Mouse (Mus musculus): ENCODE measurements around the gene Tmem270. TPM values are rescaled to one million over a fixed set of nuclear protein-coding genes. Genes with fewer than 3 reads are reported as not detected.

Tmem270 gene
- polyA plus RNA-seq, 1 experiment, result not detected

- no peaks in the 10 kb centered on the region for H3K4me1 ChIP-seq (ENCODE audit: control insufficient read depth, insufficient read depth, low read length)
- no peaks in the 10 kb centered on the region for H3K9me3 ChIP-seq (replicated peaks; ENCODE audit: control insufficient read depth, insufficient read depth, low read length, poor library complexity, severe bottlenecking)
- TF ChIP-seq CTCF (IDR thresholded peaks at IDR 0.05; ENCODE audit: low read depth, low read length), result no peak
- TF ChIP-seq POLR2A (IDR thresholded peaks at IDR 0.05; ENCODE audit: insufficient read depth, low read length), result no peak
- no peak for TF ChIP-seq EP300 (IDR thresholded peaks at IDR 0.05; ENCODE audit: insufficient read depth, low read depth, low read length)
- H3K9ac ChIP-seq (ENCODE audit: low read depth, poor library complexity, severe bottlenecking), result no peak overlapping the region
- no peaks in the 10 kb centered on the region for H3K36me3 ChIP-seq (ENCODE audit: control insufficient read depth, insufficient read depth, low read length, poor library complexity, severe bottlenecking)
- no peaks in the 10 kb centered on the region for H3K27me3 ChIP-seq (ENCODE audit: control insufficient read depth, insufficient read depth, low read length, poor library complexity, severe bottlenecking)
- no peak overlapping the region for H3K4me3 ChIP-seq (ENCODE audit: low read depth, low read length)
- H3K27ac ChIP-seq (ENCODE audit: insufficient read depth, low read length), result no peak overlapping the region
These were observed 33.5 kb downstream of the Tmem270 start for GRCm38 (mm10) chr5:134873034-134873433.

- no peak overlapping the region for H3K27ac ChIP-seq (ENCODE audit: insufficient read depth, low read length)
These were observed 33.9 kb downstream of the Tmem270 start for GRCm38 (mm10) chr5:134872597-134872996.

GRCm38 (mm10) chr5:134868506-134868905 is 38.0 kb downstream of the Tmem270 start:
- Histone ChIP-seq H3K27ac (ENCODE audit: insufficient read depth, low read length) (no peak overlapping the region), H3K9ac (ENCODE audit: low read depth, poor library complexity, severe bottlenecking) (no peak overlapping the region), H3K4me3 (ENCODE audit: low read depth, low read length) (no peak overlapping the region), H3K36me3 (ENCODE audit: control insufficient read depth, insufficient read depth, low read length, poor library complexity, severe bottlenecking) (no peaks in the 10 kb centered on the region), H3K27me3 (ENCODE audit: control insufficient read depth, insufficient read depth, low read length, poor library complexity, severe bottlenecking) (no peaks in the 10 kb centered on the region), H3K9me3 (replicated peaks; ENCODE audit: control insufficient read depth, insufficient read depth, low read length, poor library complexity, severe bottlenecking) (no peaks in the 10 kb centered on the region), H3K4me1 (ENCODE audit: control insufficient read depth, insufficient read depth, low read length) (no peaks in the 10 kb centered on the region)
- TF ChIP-seq POLR2A (IDR thresholded peaks at IDR 0.05; ENCODE audit: insufficient read depth, low read length), result no peak
- TF ChIP-seq EP300 (IDR thresholded peaks at IDR 0.05; ENCODE audit: insufficient read depth, low read depth, low read length), result no peak
- TF ChIP-seq CTCF (IDR thresholded peaks at IDR 0.05; ENCODE audit: low read depth, low read length), result no peak

More at GRCm38 (mm10) chr5:134872597-134872996, 33.9 kb downstream of the Tmem270 start:
- H3K4me3 ChIP-seq (ENCODE audit: low read depth, low read length), result no peak overlapping the region
- H3K9ac ChIP-seq (ENCODE audit: low read depth, poor library complexity, severe bottlenecking), result no peak overlapping the region
- no peaks in the 10 kb centered on the region for H3K4me1 ChIP-seq (ENCODE audit: control insufficient read depth, insufficient read depth, low read length)
- no peaks in the 10 kb centered on the region for H3K27me3 ChIP-seq (ENCODE audit: control insufficient read depth, insufficient read depth, low read length, poor library complexity, severe bottlenecking)
- no peaks in the 10 kb centered on the region for H3K36me3 ChIP-seq (ENCODE audit: control insufficient read depth, insufficient read depth, low read length, poor library complexity, severe bottlenecking)
- TF ChIP-seq POLR2A (IDR thresholded peaks at IDR 0.05; ENCODE audit: insufficient read depth, low read length) (no peak), CTCF (IDR thresholded peaks at IDR 0.05; ENCODE audit: low read depth, low read length) (no peak), EP300 (IDR thresholded peaks at IDR 0.05; ENCODE audit: insufficient read depth, low read depth, low read length) (no peak)
- H3K9me3 ChIP-seq (replicated peaks; ENCODE audit: control insufficient read depth, insufficient read depth, low read length, poor library complexity, severe bottlenecking), result no peaks in the 10 kb centered on the region

- no peaks in the 10 kb centered on the region for H3K4me1 ChIP-seq (ENCODE audit: control insufficient read depth, insufficient read depth, low read length)
- TF ChIP-seq EP300 (IDR thresholded peaks at IDR 0.05; ENCODE audit: insufficient read depth, low read depth, low read length) (no peak), POLR2A (IDR thresholded peaks at IDR 0.05; ENCODE audit: insufficient read depth, low read length) (no peak), CTCF (IDR thresholded peaks at IDR 0.05; ENCODE audit: low read depth, low read length) (no peak)
- H3K27me3 ChIP-seq (ENCODE audit: control insufficient read depth, insufficient read depth, low read length, poor library complexity, severe bottlenecking), result no peaks in the 10 kb centered on the region
- no peaks in the 10 kb centered on the region for H3K9me3 ChIP-seq (replicated peaks; ENCODE audit: control insufficient read depth, insufficient read depth, low read length, poor library complexity, severe bottlenecking)
- H3K9ac ChIP-seq (ENCODE audit: low read depth, poor library complexity, severe bottlenecking), result no peak overlapping the region
- H3K27ac ChIP-seq (ENCODE audit: insufficient read depth, low read length), result no peak overlapping the region
- H3K36me3 ChIP-seq (ENCODE audit: control insufficient read depth, insufficient read depth, low read length, poor library complexity, severe bottlenecking), result no peaks in the 10 kb centered on the region
- no peak overlapping the region for H3K4me3 ChIP-seq (ENCODE audit: low read depth, low read length)
These were observed 39.0 kb downstream of the Tmem270 start for GRCm38 (mm10) chr5:134867320-134868144.

GRCm38 (mm10) chr5:134865158-134865557 is 41.4 kb downstream of the Tmem270 start:
- Histone ChIP-seq H3K27ac (ENCODE audit: insufficient read depth, low read length) (no peak overlapping the region), H3K9me3 (replicated peaks; ENCODE audit: control insufficient read depth, insufficient read depth, low read length, poor library complexity, severe bottlenecking) (no peaks in the 10 kb centered on the region), H3K36me3 (ENCODE audit: control insufficient read depth, insufficient read depth, low read length, poor library complexity, severe bottlenecking) (no peaks in the 10 kb centered on the region), H3K27me3 (ENCODE audit: control insufficient read depth, insufficient read depth, low read length, poor library complexity, severe bottlenecking) (no peaks in the 10 kb centered on the region), H3K4me3 (ENCODE audit: low read depth, low read length) (no peak overlapping the region), H3K9ac (ENCODE audit: low read depth, poor library complexity, severe bottlenecking) (no peak overlapping the region), H3K4me1 (ENCODE audit: control insufficient read depth, insufficient read depth, low read length) (no peaks in the 10 kb centered on the region)
- TF ChIP-seq EP300 (IDR thresholded peaks at IDR 0.05; ENCODE audit: insufficient read depth, low read depth, low read length) (no peak), CTCF (IDR thresholded peaks at IDR 0.05; ENCODE audit: low read depth, low read length) (peak; percentile 7)

- TF ChIP-seq EP300 (IDR thresholded peaks at IDR 0.05; ENCODE audit: insufficient read depth, low read depth, low read length) (no peak), CTCF (IDR thresholded peaks at IDR 0.05; ENCODE audit: low read depth, low read length) (no peak), POLR2A (IDR thresholded peaks at IDR 0.05; ENCODE audit: insufficient read depth, low read length) (no peak)
- H3K27ac ChIP-seq (ENCODE audit: insufficient read depth, low read length), result no peak overlapping the region
- H3K9me3 ChIP-seq (replicated peaks; ENCODE audit: control insufficient read depth, insufficient read depth, low read length, poor library complexity, severe bottlenecking), result no peaks in the 10 kb centered on the region
These were observed 44.5 kb downstream of the Tmem270 start for GRCm38 (mm10) chr5:134861902-134862497.

More at GRCm38 (mm10) chr5:134861902-134862497, 44.5 kb downstream of the Tmem270 start:
- no peaks in the 10 kb centered on the region for H3K27me3 ChIP-seq (ENCODE audit: control insufficient read depth, insufficient read depth, low read length, poor library complexity, severe bottlenecking)
- no peak overlapping the region for H3K4me3 ChIP-seq (ENCODE audit: low read depth, low read length)
- H3K4me1 ChIP-seq (ENCODE audit: control insufficient read depth, insufficient read depth, low read length), result no peaks in the 10 kb centered on the region
- H3K9ac ChIP-seq (ENCODE audit: low read depth, poor library complexity, severe bottlenecking), result no peak overlapping the region
- H3K36me3 ChIP-seq (ENCODE audit: control insufficient read depth, insufficient read depth, low read length, poor library complexity, severe bottlenecking), result no peaks in the 10 kb centered on the region
